Mouse (Mus musculus) cerebellum, postnatal 4 days (tissue): ENCODE results near the gene Acr.

Source experiments
- DNase-seq, 2 experiments: peaks; one replicate each; pipeline ENCODE4 v3.0.0; 2022; ENCODE audit warnings: low spot score in 2 of 2, mixed read lengths in 1 of 2

Acr gene

DNA sequence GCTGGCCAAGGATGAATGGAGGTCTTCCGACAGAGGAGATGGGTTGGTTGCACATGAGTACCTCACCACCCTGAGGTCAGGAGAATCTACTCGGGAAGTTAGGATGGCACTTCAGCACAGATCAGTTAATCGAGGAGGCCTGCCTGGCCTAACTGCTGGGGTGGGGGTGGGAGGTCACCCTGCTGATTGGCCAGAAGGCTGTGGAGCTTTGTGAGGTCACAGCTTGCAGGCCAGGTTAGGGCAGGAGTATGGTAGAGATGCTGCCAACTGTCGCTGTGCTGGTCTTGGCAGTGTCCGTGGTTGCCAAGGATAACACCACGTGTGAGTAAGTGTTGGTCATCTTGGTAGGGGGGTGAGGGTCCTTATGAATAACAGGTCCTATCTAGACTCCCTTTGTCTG is at the start of gene Acr:
Acr (plus strand) TSS at position 213 of the 400 bp plus-strand sequence.
- DNase-seq, result no peak

DNA sequence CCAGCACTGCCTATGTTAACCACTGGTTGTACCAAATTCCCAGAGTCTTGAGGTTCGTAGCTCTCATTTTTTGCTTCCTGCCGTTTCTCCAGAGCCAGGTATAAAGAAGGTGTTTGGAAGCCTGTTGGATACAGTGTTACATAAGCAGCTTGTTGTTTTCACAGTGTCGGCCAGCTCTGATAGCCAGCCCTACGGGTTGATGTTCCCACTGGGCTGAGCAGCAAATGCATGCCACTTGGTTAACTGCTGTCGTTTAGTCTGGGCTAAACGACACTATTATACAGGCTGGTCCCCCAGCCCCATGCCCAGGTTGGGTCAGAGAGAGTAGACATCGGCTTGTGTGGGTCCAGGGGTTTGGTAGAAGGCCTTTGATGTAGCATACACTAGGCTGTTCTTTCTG is 46.2 kb upstream of the Acr start:
- no peak for DNase-seq

DNA sequence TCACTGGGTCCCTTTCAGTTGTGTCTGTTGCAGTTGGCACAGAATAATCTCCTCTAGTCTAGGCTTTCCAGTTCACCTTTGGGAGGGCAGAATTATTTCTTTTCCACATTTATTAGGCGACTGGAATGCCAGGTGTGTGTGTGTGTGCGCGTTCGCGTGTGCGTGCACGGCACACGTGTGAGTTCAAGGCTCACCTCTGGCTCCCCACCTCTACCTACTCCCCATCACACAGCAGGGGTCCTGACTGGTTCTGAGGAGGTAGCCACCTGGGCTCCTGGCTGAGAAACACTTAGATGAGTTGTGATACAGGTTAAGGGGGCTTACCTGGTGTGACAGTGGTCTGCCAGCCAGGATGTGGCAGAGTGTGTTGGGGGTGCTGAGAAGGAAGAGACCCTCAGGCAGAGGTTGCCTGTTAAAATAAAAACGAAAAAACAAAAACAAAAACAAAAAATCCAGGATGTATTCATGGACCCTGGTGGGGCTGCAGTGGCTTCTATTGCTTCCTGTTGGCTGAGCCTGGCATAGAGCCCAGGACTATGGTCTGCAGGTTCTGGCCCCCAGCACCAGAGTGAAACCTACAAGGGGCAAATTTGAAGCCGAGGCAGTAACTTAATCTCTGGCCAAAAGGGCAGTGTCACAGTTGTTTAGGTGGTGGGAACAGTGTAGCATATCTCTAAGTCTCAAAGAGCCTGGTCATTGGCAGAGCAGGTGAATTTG is 45.4 kb upstream of the Acr start:
- DNase-seq, result no peak

GRCm38 (mm10) chr15:89523283-89523832 is 44.8 kb upstream of the Acr start:
- DNase-seq, result no peak

GRCm38 (mm10) chr15:89524001-89524571 is 44.0 kb upstream of the Acr start:
- DNase-seq, result no peak

- DNase-seq, result no peak
Measured at GRCm38 (mm10) chr15:89524611-89525415, 43.3 kb upstream of the Acr start.

GRCm38 (mm10) chr15:89525464-89525863 is 42.7 kb upstream of the Acr start:
- no peak for DNase-seq

DNA sequence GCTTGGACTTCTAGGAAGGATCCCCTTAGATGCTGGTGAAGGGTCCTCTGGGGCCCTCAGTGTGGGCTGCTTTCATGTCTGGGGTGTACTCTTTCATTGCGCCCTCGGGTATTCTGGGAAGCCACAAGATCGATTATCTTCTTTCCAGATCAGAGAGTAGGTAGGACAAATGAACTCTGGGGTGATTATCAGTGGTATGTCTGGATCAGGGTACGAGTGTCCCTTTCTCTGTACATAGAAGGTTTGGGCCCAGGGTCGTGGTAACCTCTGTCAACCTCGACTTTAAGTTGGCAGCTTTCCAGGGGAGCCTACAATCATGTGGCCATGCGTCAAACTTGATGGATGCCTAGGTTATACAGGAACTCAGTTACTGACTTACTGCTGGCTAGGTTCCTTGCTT is 42.2 kb upstream of the Acr start:
- no peak for DNase-seq

DNA sequence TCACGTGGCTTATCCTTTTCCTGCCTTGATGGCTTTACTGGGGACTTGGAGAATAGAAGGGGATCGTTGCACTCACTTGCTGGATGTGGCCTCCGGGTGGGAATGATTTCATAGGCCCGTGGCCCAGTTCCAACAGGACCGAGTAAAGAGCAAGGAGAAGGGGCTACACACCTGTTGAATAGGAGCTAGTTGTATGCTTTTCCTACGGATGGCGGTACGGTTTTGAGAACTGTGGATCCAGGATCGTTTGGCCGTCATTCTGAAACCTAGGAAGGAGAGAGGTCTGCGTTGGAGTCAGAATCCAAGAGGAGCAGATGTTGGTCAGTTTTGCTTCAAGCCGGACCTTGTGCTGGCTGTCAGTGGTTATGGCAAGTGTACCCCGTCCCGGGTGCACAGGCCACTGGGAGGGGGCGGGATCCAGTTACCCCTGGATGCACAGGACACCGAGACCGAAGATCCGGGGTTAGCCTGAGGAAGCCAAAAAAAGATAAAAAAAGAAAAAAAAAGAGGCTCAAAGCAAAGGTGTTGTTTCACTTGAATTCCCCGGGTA is 41.3 kb upstream of the Acr start:
- DNase-seq, result no peak

- DNase-seq, result no peak
Measured at GRCm38 (mm10) chr15:89527466-89527865, 40.7 kb upstream of the Acr start.

DNA sequence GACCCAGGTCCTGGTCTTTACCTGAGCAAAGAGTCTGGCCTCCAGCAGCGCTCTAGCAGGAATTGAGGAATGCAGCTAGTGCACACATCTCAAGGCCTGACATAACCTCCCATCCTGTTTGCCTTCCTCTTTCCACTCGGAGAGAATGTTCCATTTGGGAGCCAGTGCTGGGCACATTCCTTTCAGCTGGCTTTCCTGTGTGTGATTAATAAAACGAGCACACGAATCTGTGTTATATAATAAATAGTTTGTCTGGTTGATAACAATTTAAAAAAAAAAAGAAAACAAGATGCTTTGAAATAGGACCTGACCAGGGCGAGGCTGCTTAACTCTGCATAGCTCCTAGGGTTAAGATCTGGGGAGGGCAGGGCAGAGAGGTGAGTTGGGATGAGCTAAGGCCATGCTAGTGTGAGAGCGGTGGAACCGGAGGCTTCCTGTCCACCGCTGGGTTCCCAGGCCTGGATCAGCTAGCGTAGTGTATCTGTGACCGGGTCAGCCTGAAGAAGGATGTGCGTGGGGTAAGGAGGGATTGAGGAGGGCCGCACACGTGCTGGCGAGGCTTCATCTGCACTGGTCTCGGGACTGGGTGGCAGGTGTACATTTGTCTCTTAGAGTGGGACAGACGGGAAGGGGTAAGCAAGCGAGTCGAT is 39.8 kb upstream of the Acr start:
- DNase-seq, result no peak

GRCm38 (mm10) chr15:89528923-89529322 is 39.2 kb upstream of the Acr start:
- no peak for DNase-seq

- DNase-seq, result peak; percentile 73 to 86
Measured at GRCm38 (mm10) chr15:89530336-89530735, 37.8 kb upstream of the Acr start.

GRCm38 (mm10) chr15:89531399-89531798 is 36.7 kb upstream of the Acr start:
- no peak for DNase-seq

- peak in 1 of 2 experiments; percentile 71 for DNase-seq
Measured at GRCm38 (mm10) chr15:89532026-89532923, 35.9 kb upstream of the Acr start.

GRCm38 (mm10) chr15:89532924-89533842 is 34.9 kb upstream of the Acr start:
- no peak for DNase-seq

GRCm38 (mm10) chr15:89533843-89534207 is 34.3 kb upstream of the Acr start:
- DNase-seq, result no peak

GRCm38 (mm10) chr15:89544171-89544570 is 24.0 kb upstream of the Acr start:
- DNase-seq, result no peak

GRCm38 (mm10) chr15:89547321-89547720 is 20.8 kb upstream of the Acr start:
- DNase-seq, result no peak
